Mouse (Mus musculus): ENCODE measurements at regions not wholly inside any gene's neighbourhood (a gene's known extent, or its start where the extent isn't known, plus 50 kb on each side); places are given as distances from the start of the nearest gene placed in this dataset.

- no peak for TF ChIP-seq CTCF (IDR thresholded peaks at IDR 0.05; ENCODE audit: low read depth, low read length)
- TF ChIP-seq POLR2A (IDR thresholded peaks at IDR 0.05; ENCODE audit: extremely low read depth, insufficient read depth, low read length): no peak
Measured at GRCm38 (mm10) chr5:54290372-54291080, 292.2 kb downstream of the Stim2 start.
